Comparison of ENCODE assay signal across 19 mouse cellular contexts in genomic region chr6:96419704-96420382, GRCm38 (mm10).
"Had no signal": no experiment of that assay in that cellular context is flagged by ENCODE, and none has a peak within 500 bp of the region (broad histone marks: within the 10 kb centered on the region; RNA-seq: fewer than 3 reads in every experiment).

No protein-coding gene starts in this region.

- H3K9me3 ChIP-seq: limb, embryonic 10.5 days; limb, embryonic 13.5 days; liver, embryonic 12.5 days; liver, embryonic 15.5 days; lung, embryonic 15.5 days; neural tube, embryonic 12.5 days; neural tube, embryonic 15.5 days had no signal

- H3K27ac ChIP-seq: limb, embryonic 10.5 days; limb, embryonic 13.5 days; liver, embryonic 12.5 days; liver, embryonic 15.5 days; lung, embryonic 15.5 days; neural tube, embryonic 12.5 days; neural tube, embryonic 15.5 days; stomach, postnatal 0 days had no signal

- ATAC-seq: liver, embryonic 12.5 days had no signal

- H3K9ac ChIP-seq: limb, embryonic 13.5 days; liver, embryonic 12.5 days; liver, embryonic 15.5 days; lung, embryonic 15.5 days; neural tube, embryonic 12.5 days; neural tube, embryonic 15.5 days had no signal

- DNase-seq: kidney, adult 18-20 months; kidney, adult 9 months; kidney, postnatal 14 days; liver; lung, adult 18-20 months; lung, postnatal 36 days; right cerebral cortex, postnatal 4 days; thymus, adult 2 months; thymus, postnatal 14 days; thymus, postnatal 4 days had no signal

- H3K27me3 ChIP-seq: limb, embryonic 13.5 days; liver, embryonic 12.5 days; liver, embryonic 15.5 days; lung, embryonic 15.5 days; megakaryocyte, embryonic 14.5 days; neural tube, embryonic 12.5 days; neural tube, embryonic 15.5 days had no signal

- H3K36me3 ChIP-seq: limb, embryonic 10.5 days; limb, embryonic 13.5 days; liver, embryonic 12.5 days; liver, embryonic 15.5 days; lung, embryonic 15.5 days; neural tube, embryonic 12.5 days; neural tube, embryonic 15.5 days had no signal

- H3K4me2 ChIP-seq: limb, embryonic 13.5 days; liver, embryonic 12.5 days; liver, embryonic 15.5 days; lung, embryonic 15.5 days; neural tube, embryonic 12.5 days; neural tube, embryonic 15.5 days had no signal

- H3K4me1 ChIP-seq: limb, embryonic 10.5 days; liver, embryonic 12.5 days; liver, embryonic 15.5 days; lung, embryonic 15.5 days; megakaryocyte, embryonic 14.5 days; neural tube, embryonic 12.5 days; neural tube, embryonic 15.5 days had no signal

- H3K4me3 ChIP-seq: limb, embryonic 10.5 days; limb, embryonic 13.5 days; liver, embryonic 12.5 days; liver, embryonic 15.5 days; lung, embryonic 15.5 days; megakaryocyte, embryonic 14.5 days; neural tube, embryonic 12.5 days; neural tube, embryonic 15.5 days had no signal
